Mouse (Mus musculus) right cerebral cortex, postnatal 25 days (tissue): Measurements from ENCODE around the gene Taf6l.

ENCODE experiments used
- DNase-seq: peaks from one replicate; pipeline ENCODE4 v3.0.0; 2022

Gene Taf6l

GRCm38 (mm10) chr19:8786008-8786781 lies at the start of gene Taf6l:
Taf6l (minus strand) TSS chr19:8786417.
- peak; percentile 89 for DNase-seq

- DNase-seq = no peak
Observed at GRCm38 (mm10) chr19:8832971-8833370, 46.8 kb upstream of the Taf6l start.

- no peak for DNase-seq
Observed at GRCm38 (mm10) chr19:8831262-8831661, 45.0 kb upstream of the Taf6l start.

GRCm38 (mm10) chr19:8830664-8831063 lies 44.4 kb upstream of the Taf6l start:
- DNase-seq = no peak

GRCm38 (mm10) chr19:8829660-8830059 lies 43.4 kb upstream of the Taf6l start, which contains the start of gene AC129217.1:
AC129217.1 (plus strand) TSS chr19:8829773.
- DNase-seq = no peak

- no peak for DNase-seq
Observed at GRCm38 (mm10) chr19:8822696-8823095, 36.5 kb upstream of the Taf6l start.

- DNase-seq = no peak
Observed at GRCm38 (mm10) chr19:8821146-8821545, 34.9 kb upstream of the Taf6l start.

GRCm38 (mm10) chr19:8820424-8820956 lies 34.3 kb upstream of the Taf6l start:
- no peak for DNase-seq

- DNase-seq = peak; percentile 99
Observed at GRCm38 (mm10) chr19:8819596-8820423, 33.6 kb upstream of the Taf6l start, which contains the start of gene Hnrnpul2. Hnrnpul2 (plus strand) TSS chr19:8820010.

GRCm38 (mm10) chr19:8818801-8819595 lies 32.8 kb upstream of the Taf6l start, which contains the start of gene Ttc9c:
Ttc9c (minus strand) TSS chr19:8819333.
- DNase-seq = peak; percentile 95

GRCm38 (mm10) chr19:8818301-8818798 lies 32.1 kb upstream of the Taf6l start:
- no peak for DNase-seq

- no peak for DNase-seq
Observed at GRCm38 (mm10) chr19:8817001-8817400, 30.8 kb upstream of the Taf6l start.

- no peak for DNase-seq
Observed at GRCm38 (mm10) chr19:8815812-8816211, 29.6 kb upstream of the Taf6l start.

GRCm38 (mm10) chr19:8806810-8807209 lies 20.6 kb upstream of the Taf6l start:
- no peak for DNase-seq

GRCm38 (mm10) chr19:8803879-8804660 lies 17.9 kb upstream of the Taf6l start:
- no peak for DNase-seq

- DNase-seq = no peak
Observed at GRCm38 (mm10) chr19:8803204-8803780, 17.1 kb upstream of the Taf6l start.

GRCm38 (mm10) chr19:8802130-8802821 lies 16.1 kb upstream of the Taf6l start, which contains the start of gene Zbtb3:
Zbtb3 (plus strand) TSS chr19:8802555.
- DNase-seq = peak; percentile 95

GRCm38 (mm10) chr19:8798947-8799315 lies 12.7 kb upstream of the Taf6l start:
- no peak for DNase-seq

GRCm38 (mm10) chr19:8798264-8798946 lies 12.2 kb upstream of the Taf6l start, which contains the start of gene Polr2g:
Polr2g (minus strand) TSS chr19:8798577.
- peak; percentile 86 for DNase-seq

GRCm38 (mm10) chr19:8790171-8790570 lies 4.0 kb upstream of the Taf6l start:
- no peak for DNase-seq
